ENCODE assay signal across 8 mouse cellular contexts in the genomic region with DNA sequence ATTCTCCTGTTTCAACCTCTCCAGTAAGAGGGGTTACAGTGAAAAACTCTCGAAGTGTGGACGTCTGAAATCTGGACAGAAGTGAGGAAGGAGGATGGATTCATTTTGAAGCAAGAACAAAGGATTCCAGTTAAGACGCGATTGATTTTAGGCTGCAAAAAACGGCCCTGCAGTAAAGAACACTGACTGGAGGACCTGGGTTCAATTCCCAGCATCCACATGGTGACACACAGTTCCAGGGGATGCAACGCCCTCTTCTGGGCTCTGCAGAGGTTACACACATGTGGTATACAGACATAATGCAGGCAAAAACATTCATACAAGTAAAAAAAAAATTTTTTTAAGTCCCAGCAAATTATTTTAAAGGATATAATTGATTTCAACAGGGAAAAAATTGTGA. TPM values are rescaled to one million over a fixed set of nuclear protein-coding genes. Genes with fewer than 3 reads are reported as not detected.
DNase-seq lines count a peak whose midpoint lies in the region; ATAC-seq and TF ChIP-seq lines count a peak whose summit lies in the region.
"Had no signal": no experiment of that assay in that cellular context is flagged by ENCODE, and none has a peak within 500 bp of the region (broad histone marks: within the 10 kb centered on the region; RNA-seq: fewer than 3 reads in every experiment).

No protein-coding gene starts in this region.

- H3K27me3 ChIP-seq in lung, embryonic 14.5 days (ENCODE audit: insufficient read depth, low read length), result peaks cover 12% of the 10 kb centered on the region
- H3K27me3 ChIP-seq in embryonic facial prominence, embryonic 14.5 days (replicated peaks; ENCODE audit: control insufficient read depth, insufficient read depth, low read length), result peaks cover 43% of the 10 kb centered on the region
- H3K27me3 ChIP-seq in limb, embryonic 10.5 days (ENCODE audit: low read depth, poor library complexity, severe bottlenecking), result peaks cover 49% of the 10 kb centered on the region
- H3K27me3 ChIP-seq in stomach, embryonic 15.5 days (replicated peaks), result no peaks in the 10 kb centered on the region

- no peaks in the 10 kb centered on the region for H3K36me3 ChIP-seq in lung, embryonic 14.5 days (ENCODE audit: insufficient read depth)
- H3K36me3 ChIP-seq in embryonic facial prominence, embryonic 14.5 days (ENCODE audit: control insufficient read depth, insufficient read depth, low read length), result no peaks in the 10 kb centered on the region
- H3K36me3 ChIP-seq in limb, embryonic 10.5 days, result no peaks in the 10 kb centered on the region
- no peaks in the 10 kb centered on the region for H3K36me3 ChIP-seq in stomach, embryonic 15.5 days

- H3K27ac ChIP-seq in lung, embryonic 14.5 days (ENCODE audit: low read depth), result no peak overlapping the region
- H3K27ac ChIP-seq in embryonic facial prominence, embryonic 14.5 days (replicated peaks; ENCODE audit: low read depth, low read length), result no peak overlapping the region
- no peak overlapping the region for H3K27ac ChIP-seq in limb, embryonic 10.5 days
- H3K27ac ChIP-seq in stomach, embryonic 15.5 days, result no peak overlapping the region

- no peak for ATAC-seq in lung, embryonic 14.5 days (ENCODE audit: insufficient read depth)
- ATAC-seq in embryonic facial prominence, embryonic 14.5 days (ENCODE audit: low read depth), result no peak
- no peak for ATAC-seq in stomach, embryonic 15.5 days (ENCODE audit: insufficient read depth, low FRiP score, low read depth)

- H3K4me1 ChIP-seq in lung, embryonic 14.5 days (ENCODE audit: insufficient read depth), result 0 out of 2 replicates have a peak, but pooled peaks cover 3% of the 10 kb centered on the region
- no peaks in the 10 kb centered on the region for H3K4me1 ChIP-seq in embryonic facial prominence, embryonic 14.5 days (ENCODE audit: control insufficient read depth, insufficient read depth, low read length)
- H3K4me1 ChIP-seq in limb, embryonic 10.5 days, result peaks cover 16% of the 10 kb centered on the region
- peaks cover 9% of the 10 kb centered on the region; the same call in 1 of the 2 replicates for H3K4me1 ChIP-seq in stomach, embryonic 15.5 days

- no peak for DNase-seq in lung, embryonic 14.5 days
- DNase-seq in lung, postnatal 10 days, result no peak
- DNase-seq in embryonic facial prominence, embryonic 14.5 days (ENCODE audit: low spot score), result no peak
- DNase-seq in limb, embryonic 10.5 days (ENCODE audit: low spot score), result no peak
- no peak for DNase-seq in spleen, postnatal 36 days (ENCODE audit: low spot score in 2 of 2)
- DNase-seq in gastrocnemius, postnatal 36 days, result no peak

- peak overlapping the region; percentile 88 for H3K4me2 ChIP-seq in lung, embryonic 14.5 days
- H3K4me2 ChIP-seq in embryonic facial prominence, embryonic 14.5 days (ENCODE audit: low read depth, low read length), result peak overlapping the region; percentile 57
- H3K4me2 ChIP-seq in stomach, embryonic 15.5 days, result peak overlapping the region; percentile 89

- intact Hi-C loops in gastrocnemius, postnatal 36 days (cut with DNase I), result no loop called here

- peak overlapping the region; percentile 70; the same call in 1 of the 2 replicates for H3K4me3 ChIP-seq in lung, embryonic 14.5 days (ENCODE audit: low read depth, low read length)
- H3K4me3 ChIP-seq in embryonic facial prominence, embryonic 14.5 days (ENCODE audit: low read depth, low read length), result peak overlapping the region; percentile 65; the same call in 1 of the 2 replicates
- H3K4me3 ChIP-seq in limb, embryonic 10.5 days, result peak overlapping the region; percentile 70
- peak overlapping the region; percentile 82 for H3K4me3 ChIP-seq in stomach, embryonic 15.5 days (replicated peaks)

- peak overlapping the region; percentile 67; the same call in 1 of the 2 replicates for H3K9ac ChIP-seq in lung, embryonic 14.5 days
- no peak overlapping the region for H3K9ac ChIP-seq in embryonic facial prominence, embryonic 14.5 days (ENCODE audit: low read depth, low read length)
- H3K9ac ChIP-seq in stomach, embryonic 15.5 days, result no peak overlapping the region

- TF ChIP-seq CTCF in lung, embryonic 14.5 days (IDR thresholded peaks at IDR 0.05; ENCODE audit: low read depth), result no peak

- 26% methylated on average over 6 of the region's 6 CpGs for WGBS in lung, embryonic 14.5 days
- WGBS in embryonic facial prominence, embryonic 14.5 days, result 19% methylated on average over 6 of the region's 6 CpGs
- WGBS in limb, embryonic 10.5 days, result 39% methylated on average over 6 of the region's 6 CpGs
- 30% methylated on average over 6 of the region's 6 CpGs for WGBS in stomach, embryonic 15.5 days

- H3K9me3 ChIP-seq in lung, embryonic 14.5 days (ENCODE audit: low read depth, low read length), result no peaks in the 10 kb centered on the region
- no peaks in the 10 kb centered on the region for H3K9me3 ChIP-seq in embryonic facial prominence, embryonic 14.5 days (ENCODE audit: control insufficient read depth, low read length)
- no peaks in the 10 kb centered on the region for H3K9me3 ChIP-seq in limb, embryonic 10.5 days (replicated peaks)
- no peaks in the 10 kb centered on the region for H3K9me3 ChIP-seq in stomach, embryonic 15.5 days

RNA-seq across cellular contexts. Expression of gene Stx3, which starts 1.0 kb away (rescaled TPM):
- polyA plus RNA-seq in lung, embryonic 14.5 days (2014; fragmentation: Nextera tagmentation; extraction: Ambion mirVana), result 17.2 and 19.1 TPM in 2 replicates
- polyA plus RNA-seq in embryonic facial prominence, embryonic 14.5 days (2014; fragmentation: Nextera tagmentation; extraction: Ambion mirVana), result 8.7 and 8.8 TPM in 2 replicates
- 5.6 and 6.3 TPM in 2 replicates for polyA plus RNA-seq in limb, embryonic 10.5 days (2016; fragmentation: Nextera tagmentation; extraction: Ambion mirVana)
- 20.6 and 24.9 TPM in 2 replicates for polyA plus RNA-seq in stomach, embryonic 15.5 days (2015; fragmentation: Nextera tagmentation; extraction: Ambion mirVana)
- total RNA-seq in gastrocnemius, postnatal 36 days (2021), result 1 to 10 TPM; 1.4 to 2.7 TPM

RNA-seq across cellular contexts. Expression of gene Olfr1417, which starts 18.8 kb away (rescaled TPM):
- not detected in 2 replicates for polyA plus RNA-seq in lung, embryonic 14.5 days (2014; fragmentation: Nextera tagmentation; extraction: Ambion mirVana)
- polyA plus RNA-seq in embryonic facial prominence, embryonic 14.5 days (2014; fragmentation: Nextera tagmentation; extraction: Ambion mirVana), result not detected in 2 replicates
- polyA plus RNA-seq in limb, embryonic 10.5 days (2016; fragmentation: Nextera tagmentation; extraction: Ambion mirVana), result 0.06 TPM in 1 of 2 replicates, not detected in the other
- 0.14 TPM in 1 of 2 replicates, not detected in the other for polyA plus RNA-seq in stomach, embryonic 15.5 days (2015; fragmentation: Nextera tagmentation; extraction: Ambion mirVana)
- total RNA-seq in gastrocnemius, postnatal 36 days (2021), result not detected
- total RNA-seq: common myeloid progenitor, adult 5-6 weeks had no signal

RNA-seq across cellular contexts. Expression of gene Olfr1418, which starts 40.7 kb away (rescaled TPM):
- not detected in 2 replicates for polyA plus RNA-seq in lung, embryonic 14.5 days (2014; fragmentation: Nextera tagmentation; extraction: Ambion mirVana)
- not detected in 2 replicates for polyA plus RNA-seq in embryonic facial prominence, embryonic 14.5 days (2014; fragmentation: Nextera tagmentation; extraction: Ambion mirVana)
- not detected in 2 replicates for polyA plus RNA-seq in limb, embryonic 10.5 days (2016; fragmentation: Nextera tagmentation; extraction: Ambion mirVana)
- not detected in 2 replicates for polyA plus RNA-seq in stomach, embryonic 15.5 days (2015; fragmentation: Nextera tagmentation; extraction: Ambion mirVana)
- not detected for total RNA-seq in gastrocnemius, postnatal 36 days (2021)
- total RNA-seq: common myeloid progenitor, adult 5-6 weeks had no signal

RNA-seq across cellular contexts. Expression of gene Mrpl16, which starts 50.0 kb away (rescaled TPM):
- 51.0 and 56.9 TPM in 2 replicates for polyA plus RNA-seq in lung, embryonic 14.5 days (2014; fragmentation: Nextera tagmentation; extraction: Ambion mirVana)
- 48.9 and 51.9 TPM in 2 replicates for polyA plus RNA-seq in embryonic facial prominence, embryonic 14.5 days (2014; fragmentation: Nextera tagmentation; extraction: Ambion mirVana)
- 54.2 and 63.0 TPM in 2 replicates for polyA plus RNA-seq in limb, embryonic 10.5 days (2016; fragmentation: Nextera tagmentation; extraction: Ambion mirVana)
- polyA plus RNA-seq in stomach, embryonic 15.5 days (2015; fragmentation: Nextera tagmentation; extraction: Ambion mirVana), result 52.2 and 53.5 TPM in 2 replicates
- total RNA-seq in gastrocnemius, postnatal 36 days (2021), result 10 to 100 TPM; 53.3 to 55.3 TPM

RNA-seq across cellular contexts. Expression of gene Olfr1419, which starts 54.7 kb away (rescaled TPM):
- not detected in 2 replicates for polyA plus RNA-seq in lung, embryonic 14.5 days (2014; fragmentation: Nextera tagmentation; extraction: Ambion mirVana)
- polyA plus RNA-seq in embryonic facial prominence, embryonic 14.5 days (2014; fragmentation: Nextera tagmentation; extraction: Ambion mirVana), result not detected in 2 replicates
- not detected in 2 replicates for polyA plus RNA-seq in limb, embryonic 10.5 days (2016; fragmentation: Nextera tagmentation; extraction: Ambion mirVana)
- polyA plus RNA-seq in stomach, embryonic 15.5 days (2015; fragmentation: Nextera tagmentation; extraction: Ambion mirVana), result 0.04 TPM in 1 of 2 replicates, not detected in the other
- total RNA-seq in gastrocnemius, postnatal 36 days (2021), result not detected
- total RNA-seq: common myeloid progenitor, adult 5-6 weeks had no signal
